Mouse (Mus musculus): ENCODE data around the gene Rfk. TPM values are rescaled to one million over a fixed set of nuclear protein-coding genes. Genes with fewer than 3 reads are reported as not detected.

Rfk gene
- polyA plus RNA-seq, 1 experiment from 2014 or later, result 62.6 TPM

DNA sequence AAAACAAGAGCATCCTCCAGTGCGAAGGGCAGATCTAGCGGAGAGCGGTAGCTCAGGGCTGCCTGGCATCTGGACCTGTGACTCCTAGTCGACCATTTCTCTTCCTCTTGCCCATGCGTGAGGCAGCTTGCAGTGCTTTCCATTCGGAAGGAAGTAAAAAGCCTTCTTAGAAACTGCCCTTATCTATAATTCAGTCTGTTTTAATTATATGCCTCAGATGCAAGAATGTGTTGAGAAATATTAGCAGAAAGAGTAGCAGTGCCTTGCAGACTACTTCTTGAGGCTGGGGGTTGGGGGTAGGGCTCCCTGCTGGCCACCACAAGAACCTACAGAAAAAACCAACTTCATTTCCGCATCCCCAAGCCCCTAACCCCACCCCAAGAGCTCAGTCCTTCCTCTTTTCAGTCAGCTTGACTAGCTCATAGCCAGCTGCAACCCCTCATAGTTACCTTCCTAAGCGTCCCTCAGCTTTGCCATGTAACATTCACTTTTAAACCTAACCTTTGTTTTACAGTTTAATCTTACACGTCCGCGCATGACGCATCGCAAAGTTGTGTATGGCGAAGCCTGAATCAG is 34.4 kb upstream of the Rfk start:
- Histone ChIP-seq H3K27me3 (peaks cover 31% of the 10 kb centered on the region), H3K4me1 (replicated peaks) (peaks cover 8% of the 10 kb centered on the region), H3K27ac (no peak overlapping the region), H3K4me2 (replicated peaks) (no peak overlapping the region), H3K9me3 (no peaks in the 10 kb centered on the region), H3K4me3 (replicated peaks) (no peak overlapping the region), H3K36me3 (no peaks in the 10 kb centered on the region), H3K9ac (replicated peaks) (no peak overlapping the region)
- ATAC-seq, result no peak
- 79% methylated on average over 14 of the region's 14 CpGs for WGBS

DNA sequence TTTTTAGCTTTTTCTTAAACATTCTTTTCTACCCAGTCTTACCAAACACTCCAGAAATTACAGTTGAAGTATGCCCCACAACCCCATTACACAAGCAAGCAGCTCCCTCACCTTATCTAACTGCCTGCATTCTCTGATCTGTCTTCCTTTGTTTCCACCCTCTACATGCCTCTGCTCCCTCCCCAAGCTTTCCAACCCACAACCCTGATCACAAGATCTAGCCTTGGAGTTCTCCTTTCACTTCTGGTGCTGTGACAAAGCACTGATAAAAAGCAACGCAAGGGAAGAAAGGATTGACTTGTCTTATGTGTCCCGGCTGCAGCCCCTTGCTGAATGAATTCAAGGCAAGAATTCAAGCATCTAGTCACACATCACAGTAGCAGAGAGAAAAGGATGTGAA is 32.7 kb upstream of the Rfk start:
- no peaks in the 10 kb centered on the region for H3K9me3 ChIP-seq
- 72% methylated on average over 2 of the region's 2 CpGs for WGBS
- H3K4me3 ChIP-seq (replicated peaks), result no peak overlapping the region
- no peak for ATAC-seq
- peaks cover 5% of the 10 kb centered on the region for H3K4me1 ChIP-seq (replicated peaks)
- H3K9ac ChIP-seq (replicated peaks), result no peak overlapping the region
- H3K27ac ChIP-seq, result no peak overlapping the region
- peaks cover 15% of the 10 kb centered on the region for H3K27me3 ChIP-seq
- H3K4me2 ChIP-seq (replicated peaks), result no peak overlapping the region
- no peaks in the 10 kb centered on the region for H3K36me3 ChIP-seq

DNA sequence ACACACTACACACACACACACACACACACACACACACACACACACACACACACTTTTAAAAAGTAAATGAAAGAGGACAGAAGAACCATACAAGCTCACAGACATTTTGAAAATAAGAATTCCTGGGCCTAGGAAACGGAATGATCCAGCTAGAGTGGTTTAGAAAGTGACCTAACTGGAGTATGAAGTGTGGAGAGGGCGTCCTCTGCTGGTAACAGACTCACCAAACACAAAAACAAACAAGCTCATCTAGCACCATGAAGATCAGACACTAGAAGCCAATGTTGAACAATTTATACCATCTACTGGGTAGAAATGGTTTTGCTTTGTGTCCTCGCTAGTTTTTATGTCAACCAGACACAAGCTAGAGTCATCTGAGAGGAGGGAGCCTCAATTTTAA is 29.1 kb upstream of the Rfk start:
- H3K4me1 ChIP-seq (replicated peaks), result no peaks in the 10 kb centered on the region
- no peak overlapping the region for H3K27ac ChIP-seq
- H3K4me2 ChIP-seq (replicated peaks), result no peak overlapping the region
- 37% methylated on average over 3 of the region's 3 CpGs for WGBS
- no peak overlapping the region for H3K9ac ChIP-seq (replicated peaks)
- no peak for ATAC-seq
- H3K27me3 ChIP-seq, result no peaks in the 10 kb centered on the region
- H3K9me3 ChIP-seq, result no peaks in the 10 kb centered on the region
- no peaks in the 10 kb centered on the region for H3K36me3 ChIP-seq
- H3K4me3 ChIP-seq (replicated peaks), result no peak overlapping the region

DNA sequence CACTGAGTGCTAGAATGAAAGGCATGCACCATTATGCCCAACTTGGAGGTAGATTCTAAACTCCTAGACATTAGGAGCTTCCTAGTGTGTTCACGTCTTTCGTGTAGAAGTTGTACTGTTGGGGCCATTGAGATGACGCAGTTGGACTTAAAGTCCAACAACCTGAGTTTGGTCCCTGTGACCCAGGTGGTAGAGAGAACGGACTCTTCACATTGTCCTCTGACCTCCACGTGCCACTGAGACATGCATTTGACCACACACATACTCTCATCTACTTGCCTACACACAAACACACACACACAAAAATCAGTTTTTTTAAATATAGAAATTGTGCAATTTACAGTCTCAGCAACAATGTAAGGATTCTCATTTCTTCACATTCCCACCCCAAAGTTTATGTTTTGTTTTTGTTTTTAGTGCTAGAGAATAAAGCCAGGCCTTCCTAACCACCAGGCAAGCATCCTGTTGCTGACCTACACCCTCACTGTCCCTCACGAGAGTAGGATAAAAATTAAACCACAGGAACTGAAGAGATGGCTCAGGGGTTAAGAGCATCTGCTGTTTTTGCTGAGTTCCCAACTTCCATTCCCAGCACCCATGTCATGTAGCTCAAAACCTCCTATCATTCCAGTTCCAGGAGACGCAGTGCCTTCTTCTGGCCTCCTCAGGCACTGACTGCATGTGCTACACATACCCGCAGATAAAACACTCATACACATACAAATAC is 27.3 kb upstream of the Rfk start:
- Histone ChIP-seq H3K27ac (no peak overlapping the region), H3K9ac (replicated peaks) (no peak overlapping the region), H3K27me3 (no peaks in the 10 kb centered on the region), H3K4me3 (replicated peaks) (no peak overlapping the region), H3K4me2 (replicated peaks) (no peak overlapping the region), H3K36me3 (no peaks in the 10 kb centered on the region), H3K4me1 (replicated peaks) (no peaks in the 10 kb centered on the region), H3K9me3 (no peaks in the 10 kb centered on the region)
- ATAC-seq, result no peak
- WGBS, result 95% methylated on average over 8 of the region's 8 CpGs

DNA sequence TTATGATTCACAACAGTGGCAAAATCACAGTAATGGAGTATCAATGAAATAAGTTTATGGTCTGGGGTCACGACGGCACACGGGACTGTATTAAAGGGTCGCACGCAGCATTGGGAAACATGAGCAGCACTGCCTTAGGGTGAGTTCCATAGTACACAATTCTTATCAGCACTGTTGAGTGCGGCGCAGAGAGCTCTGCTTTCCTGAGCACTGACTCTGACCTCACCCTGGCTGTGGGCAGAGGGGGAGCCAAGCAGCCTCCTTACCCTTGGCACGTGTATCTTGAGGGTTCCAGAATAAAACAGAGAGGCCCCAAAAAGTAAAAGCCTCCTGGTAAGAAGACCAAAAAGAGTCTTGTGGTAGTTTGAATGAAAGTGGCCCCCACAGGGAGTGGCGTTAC is 25.3 kb upstream of the Rfk start:
- Histone ChIP-seq H3K36me3 (no peaks in the 10 kb centered on the region), H3K4me2 (replicated peaks) (no peak overlapping the region), H3K9ac (replicated peaks) (no peak overlapping the region), H3K9me3 (no peaks in the 10 kb centered on the region), H3K27ac (no peak overlapping the region), H3K4me1 (replicated peaks) (no peaks in the 10 kb centered on the region), H3K4me3 (replicated peaks) (no peak overlapping the region), H3K27me3 (no peaks in the 10 kb centered on the region)
- ATAC-seq, result no peak
- 92% methylated on average over 9 of the region's 9 CpGs for WGBS

DNA sequence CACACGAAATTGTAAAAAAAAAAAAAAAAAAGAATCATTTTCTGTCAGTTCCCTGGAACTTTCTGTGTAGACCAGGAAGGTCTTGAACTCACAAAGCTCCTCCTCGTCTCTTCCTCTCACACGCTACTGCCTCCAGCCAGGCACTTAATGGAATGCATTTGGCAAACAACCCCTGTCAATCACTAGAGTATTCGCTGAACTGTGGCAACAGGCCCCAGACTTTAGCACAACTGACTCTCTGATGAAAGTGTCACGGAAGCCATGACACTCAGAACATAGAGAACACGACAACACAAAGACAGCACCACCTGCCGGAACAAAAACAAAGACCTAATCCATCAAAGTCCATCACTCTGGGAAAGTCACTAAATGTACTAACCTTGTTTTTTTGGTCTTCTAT is 24.3 kb upstream of the Rfk start:
- H3K27me3 ChIP-seq, result no peaks in the 10 kb centered on the region
- no peak overlapping the region for H3K4me3 ChIP-seq (replicated peaks)
- no peak overlapping the region for H3K9ac ChIP-seq (replicated peaks)
- ATAC-seq, result no peak
- no peak overlapping the region for H3K27ac ChIP-seq
- 54% methylated on average over 7 of the region's 7 CpGs for WGBS
- no peak overlapping the region for H3K4me2 ChIP-seq (replicated peaks)
- no peaks in the 10 kb centered on the region for H3K9me3 ChIP-seq
- no peaks in the 10 kb centered on the region for H3K4me1 ChIP-seq (replicated peaks)
- H3K36me3 ChIP-seq, result no peaks in the 10 kb centered on the region

DNA sequence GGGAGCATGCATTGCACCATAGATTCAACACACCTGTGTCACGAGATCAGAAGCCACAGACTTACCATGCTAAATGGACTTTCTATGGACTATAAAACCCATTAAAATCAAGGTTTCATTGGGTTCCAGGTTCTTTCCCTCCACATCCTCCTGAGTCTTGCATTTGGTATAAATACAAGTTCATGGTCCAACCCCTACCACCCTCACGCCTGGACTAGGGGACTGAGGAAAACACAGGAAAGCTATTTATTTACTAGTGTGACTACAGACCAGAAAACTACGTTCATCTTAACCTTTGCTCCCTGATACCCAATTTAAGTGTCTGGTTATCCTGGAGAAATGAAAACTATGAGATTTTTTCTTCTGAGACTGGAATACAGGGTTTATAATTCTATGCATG is 21.1 kb upstream of the Rfk start, which contains the start of gene Gcnt1:
Gene Gcnt1 (minus strand): TSS at position 144 of the 400 bp plus-strand sequence.
- Histone ChIP-seq H3K9ac (replicated peaks) (no peak within 1 kb of the TSS), H3K27ac (no peak within 1 kb of the TSS), H3K27me3 (no peaks in the 10 kb centered on the region), H3K4me3 (replicated peaks) (no peak within 1 kb of the TSS), H3K9me3 (no peaks in the 10 kb centered on the region), H3K36me3 (no peaks in the 10 kb centered on the region), H3K4me1 (replicated peaks) (no peaks in the 10 kb centered on the region), H3K4me2 (replicated peaks) (no peak within 1 kb of the TSS)
- ATAC-seq, result no peak
- 89% methylated on average over 3 of the region's 3 CpGs for WGBS

DNA sequence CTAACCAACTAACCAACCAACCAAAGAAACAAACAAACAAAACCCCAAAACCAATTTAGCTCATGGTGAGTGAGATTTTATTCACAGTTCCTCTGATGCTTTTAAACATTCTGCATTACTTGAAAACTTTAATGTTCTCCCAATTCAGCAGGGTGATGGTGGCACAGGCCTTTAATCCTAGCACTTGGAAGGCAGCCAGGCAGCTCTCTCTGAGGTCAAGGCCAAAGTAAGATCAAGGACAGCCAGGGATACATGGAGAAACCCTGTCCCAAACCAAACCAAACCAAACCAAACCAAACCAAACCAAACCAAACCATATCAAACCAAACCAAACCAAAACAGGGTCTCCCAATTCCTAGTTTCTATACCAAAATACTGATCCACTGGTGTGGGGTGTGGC is 15.0 kb upstream of the Rfk start:
- Histone ChIP-seq H3K36me3 (no peaks in the 10 kb centered on the region), H3K27ac (no peak overlapping the region), H3K4me2 (replicated peaks) (no peak overlapping the region), H3K27me3 (0 out of 2 replicates have a peak, but pooled peaks cover 6% of the 10 kb centered on the region), H3K4me1 (replicated peaks) (no peaks in the 10 kb centered on the region), H3K9me3 (no peaks in the 10 kb centered on the region), H3K9ac (replicated peaks) (no peak overlapping the region), H3K4me3 (replicated peaks) (no peak overlapping the region)
- ATAC-seq, result no peak

DNA sequence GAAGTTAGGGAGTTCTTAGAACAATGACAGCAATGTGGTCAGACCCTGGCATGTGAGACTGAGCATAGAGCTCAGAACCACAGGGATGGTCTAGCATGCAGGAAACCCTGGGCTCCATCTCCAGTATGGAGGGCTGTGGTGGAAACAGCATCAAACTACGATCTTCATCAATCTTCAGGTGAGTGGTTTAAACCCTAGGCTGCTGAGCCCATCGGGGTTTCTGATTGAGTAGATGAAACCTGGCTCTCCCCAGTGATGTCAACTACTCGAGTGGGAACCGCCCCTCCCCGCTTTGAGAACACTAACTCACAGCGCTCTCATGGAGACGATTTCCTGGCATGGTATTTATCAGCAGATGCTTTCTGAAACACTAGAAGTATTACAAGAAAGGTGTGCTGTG is 13.3 kb upstream of the Rfk start:
- Histone ChIP-seq H3K9me3 (no peaks in the 10 kb centered on the region), H3K4me2 (replicated peaks) (no peak overlapping the region), H3K4me1 (replicated peaks) (no peaks in the 10 kb centered on the region), H3K27ac (no peak overlapping the region), H3K4me3 (replicated peaks) (no peak overlapping the region), H3K9ac (replicated peaks) (no peak overlapping the region), H3K36me3 (no peaks in the 10 kb centered on the region), H3K27me3 (0 out of 2 replicates have a peak, but pooled peaks cover 6% of the 10 kb centered on the region)
- ATAC-seq, result no peak
- WGBS, result 84% methylated on average over 7 of the region's 7 CpGs

DNA sequence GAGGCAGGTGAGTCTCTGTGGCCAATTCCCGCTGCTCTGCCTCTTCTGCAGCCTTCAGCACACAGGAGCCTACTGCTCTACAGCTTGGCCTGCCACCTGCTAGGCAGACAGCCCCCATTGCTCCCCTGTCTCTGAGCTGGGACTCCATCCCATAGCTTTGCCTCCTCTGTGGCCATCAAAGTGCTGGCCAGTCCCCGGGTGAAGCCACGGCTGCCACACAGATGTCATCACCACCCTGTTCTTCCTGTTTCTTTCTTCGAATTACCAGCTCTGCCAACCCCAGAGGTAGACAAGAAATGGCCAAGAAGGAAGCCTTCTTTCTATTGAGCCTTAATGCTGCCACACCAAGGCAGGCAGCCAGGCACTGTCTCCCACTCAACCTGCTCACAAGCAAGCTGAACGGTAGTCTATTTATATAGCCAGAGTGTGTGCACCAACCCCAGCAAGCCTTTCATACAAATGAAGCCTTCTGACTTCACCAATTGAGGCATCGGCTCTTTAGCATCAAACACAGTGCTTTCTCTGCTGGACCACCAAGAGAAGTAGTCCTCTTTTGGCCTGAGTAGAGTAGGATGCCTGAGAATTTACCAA is 10.9 kb upstream of the Rfk start:
- no peaks in the 10 kb centered on the region for H3K9me3 ChIP-seq
- H3K27ac ChIP-seq, result no peak overlapping the region
- H3K9ac ChIP-seq (replicated peaks), result no peak overlapping the region
- no peaks in the 10 kb centered on the region for H3K4me1 ChIP-seq (replicated peaks)
- no peaks in the 10 kb centered on the region for H3K36me3 ChIP-seq
- H3K27me3 ChIP-seq, result 0 out of 2 replicates have a peak, but pooled peaks cover 6% of the 10 kb centered on the region
- no peak for ATAC-seq
- H3K4me2 ChIP-seq (replicated peaks), result no peak overlapping the region
- WGBS, result 87% methylated on average over 6 of the region's 6 CpGs
- H3K4me3 ChIP-seq (replicated peaks), result no peak overlapping the region

DNA sequence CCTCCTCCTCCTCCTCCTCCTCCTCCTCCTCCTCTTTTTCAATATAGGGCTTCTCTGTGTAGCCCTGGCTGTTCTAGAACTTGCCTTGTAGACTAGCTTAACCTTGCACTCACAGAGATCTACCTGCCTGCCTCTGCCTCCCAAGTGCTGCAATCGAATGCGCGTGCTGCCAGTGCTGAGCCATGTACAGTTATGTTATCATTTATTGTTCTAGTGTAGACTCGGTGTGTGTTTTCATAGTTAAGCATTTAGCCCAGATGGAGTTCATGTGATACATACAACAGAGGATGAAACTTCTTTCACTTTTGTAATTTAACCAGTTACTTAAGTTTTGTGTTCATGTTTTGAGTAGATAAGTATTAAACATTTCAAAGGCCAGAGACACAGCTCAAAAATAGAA is 8.8 kb upstream of the Rfk start:
- H3K4me3 ChIP-seq (replicated peaks), result no peak overlapping the region
- ATAC-seq, result no peak
- H3K9ac ChIP-seq (replicated peaks), result no peak overlapping the region
- H3K36me3 ChIP-seq, result no peaks in the 10 kb centered on the region
- WGBS, result 96% methylated on average over 4 of the region's 4 CpGs
- H3K27ac ChIP-seq, result no peak overlapping the region
- no peak overlapping the region for H3K4me2 ChIP-seq (replicated peaks)
- 0 out of 2 replicates have a peak, but pooled peaks cover 8% of the 10 kb centered on the region for H3K27me3 ChIP-seq
- no peaks in the 10 kb centered on the region for H3K9me3 ChIP-seq
- H3K4me1 ChIP-seq (replicated peaks), result no peaks in the 10 kb centered on the region

DNA sequence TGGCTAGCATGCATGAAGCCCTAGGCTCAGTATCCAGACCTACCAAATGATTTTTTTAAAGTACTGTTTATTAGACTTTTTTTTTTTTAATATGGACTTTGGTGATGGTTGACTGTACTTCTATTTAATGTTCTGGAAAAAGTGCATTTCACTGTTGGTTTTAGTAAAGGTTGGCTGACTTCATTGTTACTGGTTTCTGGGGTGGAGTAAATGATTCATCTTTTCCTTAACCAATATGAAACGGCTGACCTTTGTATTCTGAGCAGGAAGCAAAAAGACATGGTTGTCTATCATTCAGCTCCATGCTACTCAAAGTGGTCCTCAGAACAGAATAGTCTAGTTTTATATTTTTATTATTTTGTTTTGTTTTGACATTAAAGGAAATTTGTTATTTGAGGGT is 8.4 kb upstream of the Rfk start:
- 38% methylated on average over 1 of the region's 1 CpGs for WGBS
- Histone ChIP-seq H3K4me3 (replicated peaks) (no peak overlapping the region), H3K27ac (no peak overlapping the region), H3K9me3 (no peaks in the 10 kb centered on the region), H3K9ac (replicated peaks) (no peak overlapping the region), H3K4me1 (replicated peaks) (no peaks in the 10 kb centered on the region), H3K36me3 (no peaks in the 10 kb centered on the region), H3K4me2 (replicated peaks) (no peak overlapping the region), H3K27me3 (0 out of 2 replicates have a peak, but pooled peaks cover 8% of the 10 kb centered on the region)
- ATAC-seq, result no peak

Data from midbrain, embryonic 13.5 days (tissue).